Comparison of ENCODE assay signal across 9 mouse cellular contexts in genomic region chr1:51334289-51334688, GRCm38 (mm10). TPM values are rescaled to one million over a fixed set of nuclear protein-coding genes. Genes with fewer than 3 reads are reported as not detected.
DNase-seq lines count a peak whose midpoint lies in the region; ATAC-seq and TF ChIP-seq lines count a peak whose summit lies in the region.
"Had no signal": no experiment of that assay in that cellular context is flagged by ENCODE, and none has a peak within 500 bp of the region (broad histone marks: within the 10 kb centered on the region; RNA-seq: fewer than 3 reads in every experiment).

No protein-coding gene starts in this region.

- H3K27ac ChIP-seq in liver, embryonic 11.5 days (ENCODE audit: low read depth, low read length) = no peak overlapping the region
- H3K27ac ChIP-seq in embryonic facial prominence, embryonic 15.5 days (replicated peaks) = no peak overlapping the region
- H3K27ac ChIP-seq in hindbrain, embryonic 16.5 days (ENCODE audit: low read depth, low read length) = peak overlapping the region; percentile 58
- H3K27ac ChIP-seq in olfactory bulb, adult 2 months (ENCODE audit: insufficient read depth, low read depth, low read length) = peak overlapping the region; percentile 55

- TF ChIP-seq POLR2A in olfactory bulb, adult 2 months (IDR thresholded peaks at IDR 0.05; ENCODE audit: insufficient read depth, low read depth, low read length) = no peak

- H3K4me1 ChIP-seq in liver, embryonic 11.5 days (replicated peaks; ENCODE audit: control insufficient read depth, insufficient read depth, low read length) = no peaks in the 10 kb centered on the region
- H3K4me1 ChIP-seq in embryonic facial prominence, embryonic 15.5 days = 0 out of 2 replicates have a peak, but pooled peaks cover 3% of the 10 kb centered on the region
- H3K4me1 ChIP-seq in hindbrain, embryonic 16.5 days (ENCODE audit: control insufficient read depth, insufficient read depth, low read depth, low read length) = 0 out of 2 replicates have a peak, but pooled peaks cover 5% of the 10 kb centered on the region
- H3K4me1 ChIP-seq in olfactory bulb, adult 2 months (ENCODE audit: control insufficient read depth, insufficient read depth, low read length) = peaks cover 8% of the 10 kb centered on the region

- no peaks in the 10 kb centered on the region for H3K9me3 ChIP-seq in liver, embryonic 11.5 days (ENCODE audit: control insufficient read depth, low read length)
- no peaks in the 10 kb centered on the region for H3K9me3 ChIP-seq in embryonic facial prominence, embryonic 15.5 days (replicated peaks)
- H3K9me3 ChIP-seq in hindbrain, embryonic 16.5 days (ENCODE audit: control insufficient read depth, low read length) = no peaks in the 10 kb centered on the region

- H3K27me3 ChIP-seq in liver, embryonic 11.5 days (replicated peaks; ENCODE audit: control insufficient read depth, insufficient read depth, low read length) = no peaks in the 10 kb centered on the region
- no peaks in the 10 kb centered on the region for H3K27me3 ChIP-seq in embryonic facial prominence, embryonic 15.5 days
- no peaks in the 10 kb centered on the region for H3K27me3 ChIP-seq in hindbrain, embryonic 16.5 days (replicated peaks; ENCODE audit: control insufficient read depth, insufficient read depth, low read length)

- H3K9ac ChIP-seq in liver, embryonic 11.5 days (ENCODE audit: low read depth, low read length) = no peak overlapping the region
- H3K9ac ChIP-seq in embryonic facial prominence, embryonic 15.5 days = no peak overlapping the region
- H3K9ac ChIP-seq in hindbrain, embryonic 16.5 days (ENCODE audit: low read depth, low read length) = peak overlapping the region; percentile 41; the same call in 1 of the 2 replicates

- H3K36me3 ChIP-seq in liver, embryonic 11.5 days (ENCODE audit: control insufficient read depth, insufficient read depth, low read length) = no peaks in the 10 kb centered on the region
- H3K36me3 ChIP-seq in embryonic facial prominence, embryonic 15.5 days = no peaks in the 10 kb centered on the region
- H3K36me3 ChIP-seq in hindbrain, embryonic 16.5 days (ENCODE audit: control insufficient read depth, insufficient read depth, low read length) = no peaks in the 10 kb centered on the region

- DNase-seq in liver, embryonic 11.5 days (ENCODE audit: low spot score) = peak; percentile 38
- DNase-seq in liver = no peak
- DNase-seq in left cerebral cortex, postnatal 25 days (ENCODE audit: low spot score in 2 of 2) = peak; percentile 62 to 92
- no peak for DNase-seq in thymus, postnatal 0 days (ENCODE audit: low spot score)

- H3K4me3 ChIP-seq in liver, embryonic 11.5 days (ENCODE audit: low read depth, low read length) = no peak overlapping the region
- no peak overlapping the region; the same call in 1 of the 2 replicates for H3K4me3 ChIP-seq in embryonic facial prominence, embryonic 15.5 days (replicated peaks)
- H3K4me3 ChIP-seq in hindbrain, embryonic 16.5 days (ENCODE audit: low read length) = no peak overlapping the region
- H3K4me3 ChIP-seq in olfactory bulb, adult 2 months (ENCODE audit: insufficient read depth, low read depth, low read length) = no peak overlapping the region

- WGBS in liver, embryonic 11.5 days = 21% methylated on average over 6 of the region's 6 CpGs
- 28% methylated on average over 6 of the region's 6 CpGs for WGBS in embryonic facial prominence, embryonic 15.5 days
- WGBS in hindbrain, embryonic 16.5 days = 35% methylated on average over 6 of the region's 6 CpGs
- WGBS in olfactory bulb, adult 2 months = 12% methylated on average over 6 of the region's 6 CpGs

- TF ChIP-seq CTCF in olfactory bulb, adult 2 months (IDR thresholded peaks at IDR 0.05; ENCODE audit: insufficient read depth, low read depth, low read length) = no peak

- intact Hi-C loops in left cerebral cortex, postnatal 25 days (cut with DNase I) = loop anchor here (1.0 kb wide), 3 partner anchors 67 to 407 kb away; no protein-coding TSS in a partner anchor

- 0 out of 2 replicates have a peak, but pooled peaks have one; percentile 20 for ATAC-seq in liver, embryonic 11.5 days (replicated peaks; ENCODE audit: low FRiP score)
- no peak for ATAC-seq in embryonic facial prominence, embryonic 15.5 days (ENCODE audit: insufficient number of reproducible peaks, low FRiP score, low TSS enrichment, low read depth)
- peak; percentile 84 for ATAC-seq in hindbrain, embryonic 16.5 days
- ATAC-seq in erythroblast, adult 5-6 weeks (replicated peaks; ENCODE audit: low FRiP score, poor library complexity, severe bottlenecking) = no peak

- H3K4me2 ChIP-seq in liver, embryonic 11.5 days = no peak overlapping the region; the same call in 1 of the 2 replicates
- 0 out of 2 replicates have a peak overlapping the region, but pooled peaks have one; percentile 49 for H3K4me2 ChIP-seq in embryonic facial prominence, embryonic 15.5 days (replicated peaks)
- peak overlapping the region; percentile 18 for H3K4me2 ChIP-seq in hindbrain, embryonic 16.5 days (ENCODE audit: low read length)

RNA-seq across cellular contexts. Expression of gene Cavin2, which starts 45.4 kb away (rescaled TPM):
- 31.1 and 34.5 TPM in 2 replicates for polyA plus RNA-seq in liver, embryonic 11.5 days (2014; fragmentation: Nextera tagmentation; extraction: Ambion mirVana)
- 43.3 and 50.5 TPM in 2 replicates for polyA plus RNA-seq in embryonic facial prominence, embryonic 15.5 days (2015; fragmentation: Nextera tagmentation; extraction: Ambion mirVana)
- 10.2 and 13.5 TPM in 2 replicates for polyA plus RNA-seq in hindbrain, embryonic 16.5 days (2015; fragmentation: Nextera tagmentation; extraction: Ambion mirVana)
- total RNA-seq in left cerebral cortex, postnatal 25 days (2021) = 1 to 10 TPM; 7.0 to 8.3 TPM
- polyA plus RNA-seq in olfactory bulb, adult 2 months (2012; ENCODE audit: insufficient read depth, insufficient read length, low replicate concordance, missing spikeins) = not detected in 2 replicates
- total RNA-seq in erythroblast, adult 5-6 weeks (2015; ENCODE audit: low replicate concordance) = 0.42 and 0.58 TPM in 2 replicates
- total RNA-seq in erythroblast, adult 5-6 weeks (2017; ENCODE audit: low replicate concordance) = 0.70 and 1.2 TPM in 2 replicates
- 8.2 and 10.6 TPM in 2 replicates for polyA plus RNA-seq in thymus, postnatal 0 days (2015; fragmentation: Nextera tagmentation; extraction: Ambion mirVana)
- total RNA-seq: MEL had no signal

Comparison
In these comparisons a context has a peak if more than half of its experiments do, and no peak if none do; other contexts are left out.
1. DNase-seq: peak in liver, embryonic 11.5 days (single experiment) and left cerebral cortex, postnatal 25 days (2 of 2); none in liver (single experiment) and thymus, postnatal 0 days (single experiment).
2. ATAC-seq: peak in liver, embryonic 11.5 days (single experiment) and hindbrain, embryonic 16.5 days (single experiment); none in embryonic facial prominence, embryonic 15.5 days (single experiment) and erythroblast, adult 5-6 weeks (single experiment).
3. H3K27ac ChIP-seq: peak in hindbrain, embryonic 16.5 days (single experiment) and olfactory bulb, adult 2 months (single experiment); none in liver, embryonic 11.5 days (single experiment) and embryonic facial prominence, embryonic 15.5 days (single experiment).